Mouse (Mus musculus): ENCODE data around the gene Kng1.
A peak's percentile ranks its signal among the peaks of the same experiment; 100 is the strongest.
"Not testable (repeated sequence)": the region's sequence is repeated elsewhere in the genome, so short reads cannot be mapped to it uniquely, and the experiment has no call there.

The Kng1 gene

GRCm38 (mm10) chr16:23094136-23094535, 36.5 kb downstream of the Kng1 start:
- DNase-seq (ENCODE audit: low spot score in 2 of 2) = no peak

GRCm38 (mm10) chr16:23095581-23095980, 37.9 kb downstream of the Kng1 start:
- DNase-seq (ENCODE audit: low spot score in 2 of 2) = not testable (repeated sequence)

- DNase-seq (ENCODE audit: low spot score in 2 of 2) = not testable (repeated sequence)
These were observed 39.2 kb downstream of the Kng1 start for GRCm38 (mm10) chr16:23096886-23097285.

GRCm38 (mm10) chr16:23097290-23098104, 39.8 kb downstream of the Kng1 start:
- not testable (repeated sequence) for DNase-seq (ENCODE audit: low spot score in 2 of 2)

- not testable (repeated sequence) for DNase-seq (ENCODE audit: low spot score in 2 of 2)
These were observed 40.4 kb downstream of the Kng1 start for GRCm38 (mm10) chr16:23098105-23098452.

GRCm38 (mm10) chr16:23099632-23100031, 42.0 kb downstream of the Kng1 start:
- no peak for DNase-seq (ENCODE audit: low spot score in 2 of 2)

GRCm38 (mm10) chr16:23100099-23100575, 42.5 kb downstream of the Kng1 start:
- peak in 1 of 2 experiments; percentile 31 for DNase-seq (ENCODE audit: low spot score in 2 of 2)

- no peak for DNase-seq (ENCODE audit: low spot score in 2 of 2)
These were observed 42.9 kb downstream of the Kng1 start for GRCm38 (mm10) chr16:23100613-23101012.

- peak; percentile 40 to 54 for DNase-seq (ENCODE audit: low spot score in 2 of 2)
These were observed 44.8 kb downstream of the Kng1 start for GRCm38 (mm10) chr16:23102340-23103037.

GRCm38 (mm10) chr16:23103038-23103745, 45.5 kb downstream of the Kng1 start:
- DNase-seq (ENCODE audit: low spot score in 2 of 2) = no peak

- DNase-seq (ENCODE audit: low spot score in 2 of 2) = no peak
These were observed 46.2 kb downstream of the Kng1 start for GRCm38 (mm10) chr16:23103841-23104240.

- DNase-seq (ENCODE audit: low spot score in 2 of 2) = no peak
These were observed 48.5 kb downstream of the Kng1 start for GRCm38 (mm10) chr16:23106121-23106520.

GRCm38 (mm10) chr16:23107231-23107942, 49.7 kb downstream of the Kng1 start, which contains the start of gene Eif4a2:
Eif4a2 (plus strand) TSS chr16:23107444.
- DNase-seq (ENCODE audit: low spot score in 2 of 2) = peak; percentile 88 to 92

- DNase-seq (ENCODE audit: low spot score in 2 of 2) = peak; percentile 77 to 80
These were observed 50.5 kb downstream of the Kng1 start for GRCm38 (mm10) chr16:23107946-23108759.

GRCm38 (mm10) chr16:23108943-23109342, 51.3 kb downstream of the Kng1 start:
- no peak for DNase-seq (ENCODE audit: low spot score in 2 of 2)

- no peak for DNase-seq (ENCODE audit: low spot score in 2 of 2)
These were observed 52.0 kb downstream of the Kng1 start for GRCm38 (mm10) chr16:23109350-23110280.

- DNase-seq (ENCODE audit: low spot score in 2 of 2) = no peak
These were observed 54.7 kb downstream of the Kng1 start for GRCm38 (mm10) chr16:23112348-23112747.

GRCm38 (mm10) chr16:23112861-23113435, 55.3 kb downstream of the Kng1 start:
- no peak for DNase-seq (ENCODE audit: low spot score in 2 of 2)

GRCm38 (mm10) chr16:23113903-23114302, 56.2 kb downstream of the Kng1 start:
- DNase-seq (ENCODE audit: low spot score in 2 of 2) = no peak

Data from thymus, postnatal 10 days (tissue).